Mouse (Mus musculus): ENCODE results near the gene Sh3kbp1.

Gene Sh3kbp1

GRCm38 (mm10) chrX:159678320-159678835 is 51.3 kb downstream of the Sh3kbp1 start:
- DNase-seq (ENCODE audit: low spot score): no peak

- DNase-seq (ENCODE audit: low spot score): no peak
Measured at GRCm38 (mm10) chrX:159685521-159685920, 58.4 kb downstream of the Sh3kbp1 start.

GRCm38 (mm10) chrX:159686850-159687249 is 59.8 kb downstream of the Sh3kbp1 start:
- no peak for DNase-seq (ENCODE audit: low spot score)

GRCm38 (mm10) chrX:159688698-159689097 is 61.6 kb downstream of the Sh3kbp1 start:
- no peak for DNase-seq (ENCODE audit: low spot score)

- DNase-seq (ENCODE audit: low spot score): no peak
Measured at GRCm38 (mm10) chrX:159689785-159690416, 62.8 kb downstream of the Sh3kbp1 start.

GRCm38 (mm10) chrX:159693126-159693525 is 66.1 kb downstream of the Sh3kbp1 start:
- DNase-seq (ENCODE audit: low spot score): no peak

- DNase-seq (ENCODE audit: low spot score): no peak
Measured at GRCm38 (mm10) chrX:159696545-159696944, 69.5 kb downstream of the Sh3kbp1 start.

GRCm38 (mm10) chrX:159697030-159697454 is 70.0 kb downstream of the Sh3kbp1 start:
- DNase-seq (ENCODE audit: low spot score): no peak

GRCm38 (mm10) chrX:159702850-159703249 is 75.8 kb downstream of the Sh3kbp1 start:
- DNase-seq (ENCODE audit: low spot score): no peak

- DNase-seq (ENCODE audit: low spot score): no peak
Measured at GRCm38 (mm10) chrX:159704381-159705004, 77.4 kb downstream of the Sh3kbp1 start.

- DNase-seq (ENCODE audit: low spot score): no peak
Measured at GRCm38 (mm10) chrX:159705412-159705811, 78.3 kb downstream of the Sh3kbp1 start.

GRCm38 (mm10) chrX:159708076-159708830 is 81.2 kb downstream of the Sh3kbp1 start:
- DNase-seq (ENCODE audit: low spot score): no peak

GRCm38 (mm10) chrX:159709296-159709695 is 82.2 kb downstream of the Sh3kbp1 start:
- no peak for DNase-seq (ENCODE audit: low spot score)

- DNase-seq (ENCODE audit: low spot score): no peak
Measured at GRCm38 (mm10) chrX:159711070-159712029, 84.3 kb downstream of the Sh3kbp1 start.

GRCm38 (mm10) chrX:159713191-159713590 is 86.1 kb downstream of the Sh3kbp1 start:
- DNase-seq (ENCODE audit: low spot score): no peak

- DNase-seq (ENCODE audit: low spot score): no peak
Measured at GRCm38 (mm10) chrX:159721390-159721789, 94.3 kb downstream of the Sh3kbp1 start.

- DNase-seq (ENCODE audit: low spot score): no peak
Measured at GRCm38 (mm10) chrX:159731421-159731820, 104.3 kb downstream of the Sh3kbp1 start.

- DNase-seq (ENCODE audit: low spot score): no peak
Measured at GRCm38 (mm10) chrX:159732845-159733244, 105.8 kb downstream of the Sh3kbp1 start.

- DNase-seq (ENCODE audit: low spot score): no peak
Measured at GRCm38 (mm10) chrX:159733948-159734347, 106.9 kb downstream of the Sh3kbp1 start.

- no peak for DNase-seq (ENCODE audit: low spot score)
Measured at GRCm38 (mm10) chrX:159735513-159736099, 108.5 kb downstream of the Sh3kbp1 start.

GRCm38 (mm10) chrX:159737344-159737743 is 110.3 kb downstream of the Sh3kbp1 start:
- no peak for DNase-seq (ENCODE audit: low spot score)
